Mouse (Mus musculus): ENCODE measurements around the gene Dach1. TPM values are rescaled to one million over a fixed set of nuclear protein-coding genes. Genes with fewer than 3 reads are reported as not detected.

Gene Dach1
- polyA plus RNA-seq, 1 experiment = 8.9 TPM

DNA sequence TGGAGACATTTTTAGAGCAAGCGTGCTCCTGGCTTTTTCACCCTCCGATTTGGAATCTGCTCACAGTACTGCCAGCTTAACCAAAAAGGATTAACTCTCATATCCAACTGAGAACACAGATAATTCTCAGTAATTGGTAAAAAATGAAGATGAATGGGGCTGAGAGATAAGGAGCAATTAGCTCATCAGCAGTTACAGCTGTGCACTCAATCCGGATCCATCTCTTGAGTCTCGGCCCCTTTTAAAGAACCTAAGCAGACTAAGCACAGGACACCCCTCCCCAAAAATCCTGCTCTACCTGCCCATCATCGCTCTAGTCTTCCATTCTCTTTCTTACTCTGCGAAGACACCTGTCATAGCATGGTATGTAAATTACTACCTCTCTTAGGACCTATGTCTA, 205.9 kb downstream of the Dach1 start:
- 86% methylated on average over 6 of the region's 6 CpGs for WGBS
- TF ChIP-seq CTCF (IDR thresholded peaks at IDR 0.05; ENCODE audit: insufficient read depth, low read length) = no peak
- no peak for TF ChIP-seq POLR2A (IDR thresholded peaks at IDR 0.05; ENCODE audit: borderline replicate concordance, extremely low read depth, low read depth, low read length)

DNA sequence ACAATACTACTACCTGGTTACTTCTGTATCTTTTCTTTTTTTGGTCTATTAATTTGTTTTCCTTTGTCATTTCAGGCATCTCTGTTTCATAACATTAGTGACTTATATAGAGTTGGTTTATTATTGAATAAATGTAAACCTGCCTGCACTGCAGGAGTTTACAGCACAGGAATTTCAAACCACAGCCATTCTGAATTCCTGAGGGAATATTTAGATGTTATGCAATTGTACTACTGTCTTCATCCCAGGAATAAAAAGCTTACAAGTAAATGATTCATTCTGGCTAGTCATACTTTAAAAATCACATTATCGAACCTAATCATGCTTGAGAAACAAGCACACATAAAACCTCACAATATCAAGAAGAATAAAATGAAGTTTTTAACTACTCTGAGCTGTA, 213.2 kb downstream of the Dach1 start:
- DNase-seq = no peak
- no peak for TF ChIP-seq POLR2A (IDR thresholded peaks at IDR 0.05; ENCODE audit: borderline replicate concordance, extremely low read depth, low read depth, low read length)
- TF ChIP-seq CTCF (IDR thresholded peaks at IDR 0.05; ENCODE audit: insufficient read depth, low read length) = no peak
- 76% methylated on average over 1 of the region's 1 CpGs for WGBS
- H3K4me3 ChIP-seq (replicated peaks; ENCODE audit: extremely low read depth, low read depth, low read length) = no peak overlapping the region
- no peaks in the 10 kb centered on the region for H3K4me1 ChIP-seq (ENCODE audit: control insufficient read depth, insufficient read depth, low read length)

More for the DNA sequence above, 205.9 kb downstream of the Dach1 start:
- H3K4me1 ChIP-seq (ENCODE audit: control insufficient read depth, insufficient read depth, low read length) = no peaks in the 10 kb centered on the region; the same call in 1 of the 2 replicates
- DNase-seq = no peak
- H3K4me3 ChIP-seq (replicated peaks; ENCODE audit: extremely low read depth, low read depth, low read length) = no peak overlapping the region

DNA sequence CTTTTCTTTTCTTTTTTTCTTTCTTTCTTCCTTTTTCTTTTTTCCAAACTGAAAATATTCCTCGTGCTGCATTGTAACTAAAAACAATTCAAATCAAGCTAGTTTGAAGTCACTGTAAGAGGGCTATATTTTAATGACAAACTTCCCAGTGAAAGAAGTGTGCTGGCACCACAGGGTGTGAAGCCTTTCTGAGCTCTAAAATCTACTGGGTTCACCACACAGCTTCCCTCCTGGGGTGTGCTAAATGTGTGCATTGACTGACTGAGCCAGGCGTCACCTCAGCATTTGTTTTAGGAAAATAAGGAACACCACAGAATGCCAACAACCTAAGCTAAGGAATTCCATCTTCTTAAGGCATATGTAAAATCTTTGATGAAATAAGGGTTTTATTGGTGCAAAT, 224.1 kb downstream of the Dach1 start:
- H3K4me3 ChIP-seq (replicated peaks; ENCODE audit: extremely low read depth, low read depth, low read length) = no peak overlapping the region
- TF ChIP-seq POLR2A (IDR thresholded peaks at IDR 0.05; ENCODE audit: borderline replicate concordance, extremely low read depth, low read depth, low read length) = no peak
- TF ChIP-seq CTCF (IDR thresholded peaks at IDR 0.05; ENCODE audit: insufficient read depth, low read length) = no peak
- 65% methylated on average over 2 of the region's 2 CpGs for WGBS

DNA sequence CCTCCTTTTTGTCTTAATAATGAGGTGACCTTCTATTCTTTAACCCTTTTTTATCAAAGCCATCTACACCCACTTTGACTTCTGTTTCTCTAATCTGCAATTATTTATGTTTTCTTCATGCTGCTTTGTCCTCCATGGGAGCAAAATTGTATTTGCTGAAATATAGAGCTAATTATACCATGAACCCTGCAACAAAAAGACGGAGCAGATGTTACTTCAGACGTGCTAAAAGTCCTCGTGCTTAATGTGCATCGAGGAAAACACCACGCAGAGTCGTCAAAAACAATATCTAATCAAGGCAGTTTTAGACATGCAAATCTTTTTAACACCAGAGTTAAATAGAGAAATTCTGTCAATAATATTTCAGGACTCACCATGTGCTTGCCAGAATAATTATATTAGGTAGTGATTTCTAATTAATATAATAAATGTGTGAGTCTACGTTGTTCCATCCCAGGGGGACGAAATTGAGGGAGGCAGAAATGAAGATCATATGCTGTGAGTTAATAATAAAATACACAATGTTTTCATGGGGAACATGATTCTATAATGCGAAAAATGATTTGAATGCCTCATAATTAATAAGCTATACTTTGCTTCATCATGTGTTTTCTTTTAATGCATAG, 224.8 kb downstream of the Dach1 start:
- Histone ChIP-seq H3K4me3 (replicated peaks; ENCODE audit: extremely low read depth, low read depth, low read length) (no peak overlapping the region), H3K4me1 (ENCODE audit: control insufficient read depth, insufficient read depth, low read length) (no peaks in the 10 kb centered on the region)
- TF ChIP-seq POLR2A (IDR thresholded peaks at IDR 0.05; ENCODE audit: borderline replicate concordance, extremely low read depth, low read depth, low read length) (no peak), CTCF (IDR thresholded peaks at IDR 0.05; ENCODE audit: insufficient read depth, low read length) (no peak)
- no peak for DNase-seq
- 83% methylated on average over 9 of the region's 9 CpGs for WGBS

More for the DNA sequence above, 224.1 kb downstream of the Dach1 start:
- no peaks in the 10 kb centered on the region for H3K4me1 ChIP-seq (ENCODE audit: control insufficient read depth, insufficient read depth, low read length)
- no peak for DNase-seq

DNA sequence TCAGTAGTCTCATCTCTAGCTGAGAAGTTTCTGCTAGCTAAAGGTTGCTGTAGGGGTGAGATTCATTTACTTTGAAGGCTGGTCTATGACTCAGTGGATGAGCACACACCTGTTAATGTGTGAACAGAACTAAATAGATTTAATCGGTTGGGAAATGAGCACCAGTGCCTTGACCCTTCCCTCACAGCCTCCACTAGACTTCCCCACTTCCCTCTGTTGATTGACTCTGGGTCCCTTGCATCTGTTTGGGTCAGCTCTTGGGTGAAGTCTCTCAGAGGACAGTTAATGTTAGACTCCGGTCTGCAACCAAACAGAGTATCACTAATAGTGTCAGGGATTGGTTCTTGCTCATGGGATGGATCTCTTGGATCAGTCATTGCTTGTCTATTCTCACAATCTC, 227.2 kb downstream of the Dach1 start:
- DNase-seq = no peak
- no peak for TF ChIP-seq POLR2A (IDR thresholded peaks at IDR 0.05; ENCODE audit: borderline replicate concordance, extremely low read depth, low read depth, low read length)
- no peak for TF ChIP-seq CTCF (IDR thresholded peaks at IDR 0.05; ENCODE audit: insufficient read depth, low read length)
- no peaks in the 10 kb centered on the region for H3K4me1 ChIP-seq (ENCODE audit: control insufficient read depth, insufficient read depth, low read length)
- 91% methylated on average over 2 of the region's 2 CpGs for WGBS
- H3K4me3 ChIP-seq (replicated peaks; ENCODE audit: extremely low read depth, low read depth, low read length) = no peak overlapping the region

DNA sequence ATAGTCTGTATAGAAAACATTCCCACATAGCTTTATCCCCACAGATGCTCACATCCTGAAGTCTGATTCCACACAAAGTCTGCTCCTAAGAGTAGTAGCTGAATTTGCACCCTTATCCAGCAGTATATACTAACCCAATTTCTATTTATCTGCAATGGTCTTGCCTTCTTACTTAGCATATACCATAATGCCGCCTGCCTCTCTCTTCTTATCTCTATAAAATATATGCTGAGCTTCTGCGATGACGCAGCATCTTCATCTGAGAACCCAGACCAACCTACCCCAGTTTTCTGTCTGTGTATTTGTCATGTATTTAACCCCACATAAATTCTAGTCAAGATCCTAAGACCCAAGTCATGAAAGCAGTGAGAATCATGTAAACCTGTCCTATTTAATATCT, 272.9 kb downstream of the Dach1 start:
- no peak for TF ChIP-seq POLR2A (IDR thresholded peaks at IDR 0.05; ENCODE audit: borderline replicate concordance, extremely low read depth, low read depth, low read length)
- 94% methylated on average over 3 of the region's 3 CpGs for WGBS
- H3K4me3 ChIP-seq (replicated peaks; ENCODE audit: extremely low read depth, low read depth, low read length) = no peak overlapping the region
- DNase-seq = no peak
- H3K4me1 ChIP-seq (ENCODE audit: control insufficient read depth, insufficient read depth, low read length) = no peaks in the 10 kb centered on the region

DNA sequence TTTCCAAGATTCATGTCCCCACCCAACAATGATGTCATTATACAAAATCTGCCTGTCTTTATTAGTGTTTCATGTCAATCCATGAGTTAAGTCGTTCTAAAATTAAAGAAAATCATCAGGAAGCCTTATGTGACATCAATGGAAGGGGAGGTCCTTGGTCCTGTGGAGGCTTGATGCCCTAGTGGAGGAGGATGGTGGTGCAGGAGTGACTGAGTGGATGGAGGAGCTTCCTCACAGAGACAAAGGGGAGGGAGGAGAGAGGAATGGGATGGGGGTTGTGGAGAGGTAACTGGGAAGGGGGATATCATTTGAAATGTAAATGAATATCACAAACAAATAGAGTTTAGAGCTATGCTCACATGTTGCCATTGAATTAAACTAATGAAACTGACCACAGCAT, 287.6 kb downstream of the Dach1 start:
- DNase-seq = no peak
- H3K4me3 ChIP-seq (replicated peaks; ENCODE audit: extremely low read depth, low read depth, low read length) = no peak overlapping the region
- 41% methylated on average over 1 of the region's 1 CpGs for WGBS
- no peak for TF ChIP-seq POLR2A (IDR thresholded peaks at IDR 0.05; ENCODE audit: borderline replicate concordance, extremely low read depth, low read depth, low read length)
- no peak for TF ChIP-seq CTCF (IDR thresholded peaks at IDR 0.05; ENCODE audit: insufficient read depth, low read length)
- peaks cover 2% of the 10 kb centered on the region; the same call in 1 of the 2 replicates for H3K4me1 ChIP-seq (ENCODE audit: control insufficient read depth, insufficient read depth, low read length)

DNA sequence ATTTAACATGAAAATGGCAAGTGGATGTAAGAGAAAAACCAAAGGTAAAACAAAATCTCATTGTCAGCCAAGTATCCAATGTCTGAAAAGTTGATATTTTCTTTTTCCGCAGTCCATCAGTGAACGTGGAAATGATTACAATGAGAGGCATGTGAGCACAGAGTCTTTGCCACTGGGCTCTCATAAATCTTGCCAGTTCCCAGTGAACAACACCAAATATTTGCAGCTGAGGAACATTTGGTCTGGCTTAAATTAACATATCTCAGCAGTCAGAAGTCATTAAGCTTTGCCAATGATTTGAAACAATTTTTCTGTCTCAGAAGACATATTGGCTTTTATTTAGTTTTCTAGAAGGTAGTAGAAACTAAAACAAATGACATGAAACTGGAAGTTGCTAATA, 298.6 kb downstream of the Dach1 start:
- TF ChIP-seq CTCF (IDR thresholded peaks at IDR 0.05; ENCODE audit: insufficient read depth, low read length) = no peak
- no peak for TF ChIP-seq POLR2A (IDR thresholded peaks at IDR 0.05; ENCODE audit: borderline replicate concordance, extremely low read depth, low read depth, low read length)
- Histone ChIP-seq H3K4me3 (replicated peaks; ENCODE audit: extremely low read depth, low read depth, low read length) (no peak overlapping the region), H3K4me1 (ENCODE audit: control insufficient read depth, insufficient read depth, low read length) (no peaks in the 10 kb centered on the region)
- DNase-seq = no peak
- WGBS = 59% methylated on average over 2 of the region's 2 CpGs

DNA sequence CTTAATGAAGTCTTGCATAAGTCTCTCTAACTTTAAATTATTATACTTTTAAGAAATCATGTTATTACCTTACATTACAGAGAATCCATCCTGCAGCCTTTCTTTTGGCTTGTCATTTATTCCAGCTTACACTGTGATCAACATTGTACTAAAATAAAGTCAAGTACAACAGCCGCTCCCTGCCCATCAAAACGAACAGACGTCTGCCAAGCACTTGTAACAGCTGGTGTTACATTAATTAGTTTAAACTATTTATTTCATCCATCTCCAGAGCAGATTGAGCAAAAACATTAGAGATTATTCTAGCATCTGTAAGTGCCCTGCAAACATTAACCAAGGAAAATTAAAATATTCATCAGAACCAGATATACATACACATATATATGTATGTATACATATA, 311.2 kb downstream of the Dach1 start:
- 71% methylated on average over 3 of the region's 3 CpGs for whole genome bisulfite sequencing
- TF ChIP-seq CTCF (IDR thresholded peaks at IDR 0.05; ENCODE audit: insufficient read depth, low read length) = no peak
- no peak for TF ChIP-seq POLR2A (IDR thresholded peaks at IDR 0.05; ENCODE audit: borderline replicate concordance, extremely low read depth, low read depth, low read length)

DNA sequence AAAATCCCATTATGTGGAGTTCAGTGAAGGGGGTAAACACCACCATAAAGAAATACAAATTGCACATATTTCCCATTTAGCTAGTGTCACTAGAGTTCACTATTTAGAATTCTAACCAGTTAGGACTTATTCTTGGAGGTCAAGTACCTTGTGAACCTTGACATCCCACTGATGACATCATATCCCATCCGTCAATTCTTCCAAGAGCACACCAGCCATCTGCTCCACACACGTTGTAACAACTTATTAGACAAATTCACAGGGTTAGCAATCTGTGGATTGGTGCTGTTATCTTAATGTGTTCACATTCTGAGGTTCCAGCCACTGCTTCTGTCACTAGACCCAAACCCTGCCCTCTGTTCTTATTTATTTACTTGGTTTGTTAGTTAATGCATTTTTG, 312.3 kb downstream of the Dach1 start:
- H3K4me3 ChIP-seq (replicated peaks; ENCODE audit: extremely low read depth, low read depth, low read length) = no peak overlapping the region
- H3K4me1 ChIP-seq (ENCODE audit: control insufficient read depth, insufficient read depth, low read length) = no peaks in the 10 kb centered on the region
- no peak for TF ChIP-seq POLR2A (IDR thresholded peaks at IDR 0.05; ENCODE audit: borderline replicate concordance, extremely low read depth, low read depth, low read length)
- no peak for TF ChIP-seq CTCF (IDR thresholded peaks at IDR 0.05; ENCODE audit: insufficient read depth, low read length)
- no peak for DNase-seq
- WGBS = 70% methylated on average over 2 of the region's 2 CpGs

More for the DNA sequence above, 311.2 kb downstream of the Dach1 start:
- H3K4me1 ChIP-seq (ENCODE audit: control insufficient read depth, insufficient read depth, low read length) = no peaks in the 10 kb centered on the region
- no peak overlapping the region for H3K4me3 ChIP-seq (replicated peaks; ENCODE audit: extremely low read depth, low read depth, low read length)
- DNase-seq = no peak

Data from lung, adult 2 months (tissue).